10 mouse cellular contexts compared by ENCODE assay signal in genomic region chr1:76637268-76638009, GRCm38 (mm10).
A peak's percentile ranks its signal among the peaks of the same experiment; 100 is the strongest.
DNase-seq lines count a peak whose midpoint lies in the region; ATAC-seq lines count a peak whose summit lies in the region.
"Had no signal": no experiment of that assay in that cellular context is flagged by ENCODE, and none has a peak within 500 bp of the region (broad histone marks: within the 10 kb centered on the region; RNA-seq: fewer than 3 reads in every experiment).

No protein-coding gene starts in this region.

- H3K27me3 ChIP-seq in embryonic facial prominence, embryonic 12.5 days, result no peaks in the 10 kb centered on the region
- H3K27me3 ChIP-seq in hindbrain, embryonic 14.5 days (ENCODE audit: control insufficient read depth, insufficient read depth, low read length), result no peaks in the 10 kb centered on the region
- H3K27me3 ChIP-seq in midbrain, embryonic 14.5 days (ENCODE audit: control insufficient read depth, insufficient read depth, low read length), result no peaks in the 10 kb centered on the region

- H3K9me3 ChIP-seq in embryonic facial prominence, embryonic 12.5 days, result no peaks in the 10 kb centered on the region
- H3K9me3 ChIP-seq in hindbrain, embryonic 14.5 days (ENCODE audit: control insufficient read depth, low read length), result no peaks in the 10 kb centered on the region
- H3K9me3 ChIP-seq in midbrain, embryonic 14.5 days (ENCODE audit: control insufficient read depth, low read length), result no peaks in the 10 kb centered on the region

- H3K9ac ChIP-seq in embryonic facial prominence, embryonic 12.5 days, result no peak overlapping the region
- H3K9ac ChIP-seq in hindbrain, embryonic 14.5 days, result peak overlapping the region; percentile 44
- H3K9ac ChIP-seq in midbrain, embryonic 14.5 days (replicated peaks; ENCODE audit: low read length), result no peak overlapping the region
- H3K9ac ChIP-seq: lung, embryonic 14.5 days had no signal

- no peak overlapping the region for H3K27ac ChIP-seq in embryonic facial prominence, embryonic 12.5 days
- no peak overlapping the region for H3K27ac ChIP-seq in hindbrain, embryonic 14.5 days
- no peak overlapping the region; the same call in 1 of the 2 replicates for H3K27ac ChIP-seq in midbrain, embryonic 14.5 days (replicated peaks; ENCODE audit: low read depth, low read length)

- no peaks in the 10 kb centered on the region for H3K36me3 ChIP-seq in embryonic facial prominence, embryonic 12.5 days
- H3K36me3 ChIP-seq in hindbrain, embryonic 14.5 days (replicated peaks; ENCODE audit: control insufficient read depth, insufficient read depth), result no peaks in the 10 kb centered on the region
- H3K36me3 ChIP-seq in midbrain, embryonic 14.5 days (ENCODE audit: control insufficient read depth, insufficient read depth, low read length), result no peaks in the 10 kb centered on the region

- no peak for ATAC-seq in cerebellum, adult (ENCODE audit: insufficient number of reproducible peaks, low FRiP score, low TSS enrichment)
- no peak for ATAC-seq in embryonic facial prominence, embryonic 12.5 days (ENCODE audit: insufficient number of reproducible peaks, insufficient read depth, low FRiP score, low TSS enrichment)
- no peak for ATAC-seq in hindbrain, embryonic 14.5 days (ENCODE audit: low FRiP score)
- no peak for ATAC-seq in midbrain, embryonic 14.5 days (ENCODE audit: low FRiP score, low TSS enrichment)

- DNase-seq in cerebellum, adult 11-12 months, result peak; percentile 4
- no peak for DNase-seq in hindbrain, embryonic 14.5 days (ENCODE audit: low spot score)
- peak; percentile 57 for DNase-seq in midbrain, embryonic 14.5 days
- no peak for DNase-seq in gastrocnemius, postnatal 25 days
- DNase-seq in urinary bladder, postnatal 14 days (ENCODE audit: low spot score), result no peak
- DNase-seq in cerebellum, adult 8-10 months, result no peak
- DNase-seq: kidney, adult 18-20 months; lung, embryonic 14.5 days had no signal

- no peaks in the 10 kb centered on the region for H3K4me1 ChIP-seq in embryonic facial prominence, embryonic 12.5 days
- 0 out of 2 replicates have a peak, but pooled peaks cover 4% of the 10 kb centered on the region for H3K4me1 ChIP-seq in hindbrain, embryonic 14.5 days (replicated peaks; ENCODE audit: control insufficient read depth, insufficient read depth, low read length)
- no peaks in the 10 kb centered on the region for H3K4me1 ChIP-seq in midbrain, embryonic 14.5 days (ENCODE audit: control insufficient read depth, insufficient read depth, low read length)

- 53% methylated on average over 19 of the region's 19 CpGs for WGBS in embryonic facial prominence, embryonic 12.5 days
- WGBS in hindbrain, embryonic 14.5 days, result 33% methylated on average over 19 of the region's 19 CpGs
- WGBS in midbrain, embryonic 14.5 days, result 31% methylated on average over 19 of the region's 19 CpGs

- no peak overlapping the region for H3K4me3 ChIP-seq in embryonic facial prominence, embryonic 12.5 days
- peak overlapping the region; percentile 18 for H3K4me3 ChIP-seq in hindbrain, embryonic 14.5 days (replicated peaks; ENCODE audit: low read length)
- H3K4me3 ChIP-seq in midbrain, embryonic 14.5 days (replicated peaks; ENCODE audit: low read depth, low read length), result peak overlapping the region; percentile 15; the same call in 1 of the 2 replicates

- peak overlapping the region; percentile 18; the same call in 1 of the 2 replicates for H3K4me2 ChIP-seq in embryonic facial prominence, embryonic 12.5 days (replicated peaks)
- H3K4me2 ChIP-seq in hindbrain, embryonic 14.5 days (replicated peaks), result peak overlapping the region; percentile 48
- H3K4me2 ChIP-seq in midbrain, embryonic 14.5 days (ENCODE audit: low read length), result peak overlapping the region; percentile 47
- H3K4me2 ChIP-seq: lung, embryonic 14.5 days had no signal

Comparison
In these comparisons a context has a peak if more than half of its experiments do, and no peak if none do; other contexts are left out.
1. DNase-seq: peak in cerebellum, adult 11-12 months (single experiment) and midbrain, embryonic 14.5 days (single experiment); none in hindbrain, embryonic 14.5 days (single experiment), gastrocnemius, postnatal 25 days (single experiment), urinary bladder, postnatal 14 days (single experiment) and cerebellum, adult 8-10 months (single experiment).
2. Peak in every context shown above with its lines, with median percentiles within 50 percentile points of each other: H3K4me2 ChIP-seq.